Mouse (Mus musculus): ENCODE results near the gene Lama5. TPM values are rescaled to one million over a fixed set of nuclear protein-coding genes. Genes with fewer than 3 reads are reported as not detected.

Lama5 gene
- polyA plus RNA-seq, 1 experiment, result 47.4 TPM

DNA sequence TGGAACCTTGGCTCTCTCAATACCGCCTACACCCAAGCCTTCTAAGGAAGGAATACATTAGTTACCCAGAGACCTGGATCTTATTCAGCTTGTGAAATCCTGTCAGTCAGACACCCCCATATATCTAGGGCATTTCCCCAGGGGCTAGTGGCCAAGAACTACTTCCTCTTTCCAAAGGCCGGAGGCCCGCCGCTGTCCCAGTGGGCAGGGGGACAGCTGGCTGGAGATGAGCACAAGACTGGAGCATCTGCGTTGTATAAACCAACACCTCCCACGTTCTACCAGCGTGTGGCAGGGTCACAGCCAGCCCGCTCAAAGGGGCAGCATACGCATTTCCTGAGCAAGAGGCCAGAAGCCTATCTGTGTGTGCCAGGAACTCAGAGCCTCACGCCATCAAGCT is 22.9 kb downstream of the Lama5 start:
- Histone ChIP-seq H3K79me3 (ENCODE audit: low read depth) (no peaks in the 10 kb centered on the region), H3ac (ENCODE audit: control insufficient read depth, insufficient read length, low read depth) (no peak overlapping the region), H3K36me3 (ENCODE audit: control insufficient read depth, insufficient read depth) (peaks cover 61% of the 10 kb centered on the region), H3K4me3 (ENCODE audit: insufficient read depth, poor library complexity, severe bottlenecking) (no peak overlapping the region), H3K79me2 (ENCODE audit: control insufficient read depth, insufficient read depth) (peaks cover 2% of the 10 kb centered on the region), H3K27me3 (ENCODE audit: control insufficient read depth, insufficient read depth, insufficient read length) (no peaks in the 10 kb centered on the region)
- no peak for TF ChIP-seq CTCF (IDR thresholded peaks at IDR 0.05; ENCODE audit: control insufficient read depth, insufficient read depth, insufficient read length)
- no peak for TF ChIP-seq CEBPB (IDR thresholded peaks at IDR 0.05; ENCODE audit: low read depth)
- no peak for TF ChIP-seq USF1 (IDR thresholded peaks at IDR 0.05; ENCODE audit: low read depth)
- no peak for TF ChIP-seq MYOD1 (IDR thresholded peaks at IDR 0.05; ENCODE audit: control insufficient read depth, insufficient read length, low read depth)
- TF ChIP-seq FOSL1 (IDR thresholded peaks at IDR 0.05; ENCODE audit: insufficient read depth, low read length, poor library complexity, severe bottlenecking), result no peak
- TF ChIP-seq MYOG (IDR thresholded peaks at IDR 0.05; ENCODE audit: control insufficient read depth, extremely low read depth, insufficient read length), result no peak
- TF ChIP-seq MAX (IDR thresholded peaks at IDR 0.05), result no peak

GRCm38 (mm10) chr2:180202263-180202662 is 23.4 kb downstream of the Lama5 start:
- no peaks in the 10 kb centered on the region for H3K27me3 ChIP-seq (ENCODE audit: control insufficient read depth, insufficient read depth, insufficient read length)
- H3K79me2 ChIP-seq (ENCODE audit: control insufficient read depth, insufficient read depth), result no peaks in the 10 kb centered on the region
- H3K36me3 ChIP-seq (ENCODE audit: control insufficient read depth, insufficient read depth), result peaks cover 65% of the 10 kb centered on the region
- TF ChIP-seq CTCF (IDR thresholded peaks at IDR 0.05; ENCODE audit: control insufficient read depth, insufficient read depth, insufficient read length) (no peak), FOSL1 (IDR thresholded peaks at IDR 0.05; ENCODE audit: insufficient read depth, low read length, poor library complexity, severe bottlenecking) (no peak), USF1 (IDR thresholded peaks at IDR 0.05; ENCODE audit: low read depth) (no peak)
- no peak overlapping the region for H3K4me3 ChIP-seq (ENCODE audit: insufficient read depth, poor library complexity, severe bottlenecking)
- no peaks in the 10 kb centered on the region for H3K79me3 ChIP-seq (ENCODE audit: low read depth)
- H3ac ChIP-seq (ENCODE audit: control insufficient read depth, insufficient read length, low read depth), result no peak overlapping the region

DNA sequence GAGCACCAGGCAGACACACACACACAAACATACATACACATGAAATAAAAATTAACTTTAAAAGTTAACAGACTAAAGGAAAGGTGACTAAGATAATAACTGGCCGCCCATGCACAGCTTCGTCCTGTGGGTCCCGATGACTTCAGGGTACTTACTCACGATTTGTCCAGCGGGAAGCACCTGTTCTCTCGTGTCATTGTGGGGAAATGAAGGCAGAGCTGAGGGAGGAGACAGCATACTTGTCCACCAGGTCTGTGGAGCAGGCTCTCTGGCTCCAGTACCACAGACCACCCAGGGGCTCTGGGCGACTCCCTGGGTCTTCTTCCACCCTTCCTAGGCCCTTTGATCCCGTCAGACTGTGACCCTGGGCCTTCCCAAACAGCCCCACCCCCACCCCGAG is 24.4 kb downstream of the Lama5 start:
- Histone ChIP-seq H3K27me3 (ENCODE audit: control insufficient read depth, insufficient read depth, insufficient read length) (no peaks in the 10 kb centered on the region), H3K79me2 (ENCODE audit: control insufficient read depth, insufficient read depth) (no peaks in the 10 kb centered on the region), H3K36me3 (ENCODE audit: control insufficient read depth, insufficient read depth) (peaks cover 60% of the 10 kb centered on the region), H3ac (ENCODE audit: control insufficient read depth, insufficient read length, low read depth) (no peak overlapping the region), H3K79me3 (ENCODE audit: low read depth) (no peaks in the 10 kb centered on the region), H3K4me3 (ENCODE audit: insufficient read depth, poor library complexity, severe bottlenecking) (no peak overlapping the region)
- TF ChIP-seq MYOD1 (IDR thresholded peaks at IDR 0.05; ENCODE audit: control insufficient read depth, insufficient read length, low read depth), result peak; percentile 85
- TF ChIP-seq MYOG (IDR thresholded peaks at IDR 0.05; ENCODE audit: control insufficient read depth, extremely low read depth, insufficient read length), result no peak
- TF ChIP-seq MAX (IDR thresholded peaks at IDR 0.05), result no peak
- no peak for TF ChIP-seq CEBPB (IDR thresholded peaks at IDR 0.05; ENCODE audit: low read depth)

- no peaks in the 10 kb centered on the region for H3K79me2 ChIP-seq (ENCODE audit: control insufficient read depth, insufficient read depth)
- TF ChIP-seq CTCF (IDR thresholded peaks at IDR 0.05; ENCODE audit: control insufficient read depth, insufficient read depth, insufficient read length), result no peak
- TF ChIP-seq FOSL1 (IDR thresholded peaks at IDR 0.05; ENCODE audit: insufficient read depth, low read length, poor library complexity, severe bottlenecking), result no peak
- TF ChIP-seq MYOG (IDR thresholded peaks at IDR 0.05; ENCODE audit: control insufficient read depth, extremely low read depth, insufficient read length), result no peak
- no peak for TF ChIP-seq USF1 (IDR thresholded peaks at IDR 0.05; ENCODE audit: low read depth)
- no peak for TF ChIP-seq MYOD1 (IDR thresholded peaks at IDR 0.05; ENCODE audit: control insufficient read depth, insufficient read length, low read depth)
- TF ChIP-seq MAX (IDR thresholded peaks at IDR 0.05), result no peak
- TF ChIP-seq CEBPB (IDR thresholded peaks at IDR 0.05; ENCODE audit: low read depth), result no peak
Measured at GRCm38 (mm10) chr2:180200681-180201080, 25.0 kb downstream of the Lama5 start.

DNA sequence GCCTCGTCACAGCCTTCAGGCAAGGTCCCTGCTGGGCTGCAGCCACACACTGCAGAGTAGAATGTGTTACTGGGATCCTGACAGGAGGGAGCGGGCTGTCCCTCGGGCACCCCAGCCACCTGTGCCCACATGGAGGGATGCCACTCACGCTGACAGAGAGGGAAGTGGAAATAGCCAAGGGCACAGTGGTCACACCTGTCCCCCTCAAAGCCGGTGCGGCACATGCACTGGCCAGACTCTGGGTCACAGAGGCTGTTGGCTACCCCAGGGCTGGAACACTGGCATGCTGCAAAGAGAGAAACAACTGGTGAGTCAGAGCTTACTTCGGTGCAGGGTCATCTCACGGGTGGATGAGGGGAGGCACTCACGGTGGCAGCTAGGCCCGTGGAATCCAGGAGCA is 26.9 kb downstream of the Lama5 start:
- TF ChIP-seq MYOD1 (IDR thresholded peaks at IDR 0.05; ENCODE audit: control insufficient read depth, insufficient read length, low read depth), result no peak
- Histone ChIP-seq H3ac (ENCODE audit: control insufficient read depth, insufficient read length, low read depth) (no peak overlapping the region), H3K79me2 (ENCODE audit: control insufficient read depth, insufficient read depth) (no peaks in the 10 kb centered on the region), H3K79me3 (ENCODE audit: low read depth) (no peaks in the 10 kb centered on the region), H3K27me3 (ENCODE audit: control insufficient read depth, insufficient read depth, insufficient read length) (no peaks in the 10 kb centered on the region), H3K4me3 (ENCODE audit: insufficient read depth, poor library complexity, severe bottlenecking) (no peak overlapping the region), H3K36me3 (ENCODE audit: control insufficient read depth, insufficient read depth) (peaks cover 63% of the 10 kb centered on the region)

More at GRCm38 (mm10) chr2:180200681-180201080, 25.0 kb downstream of the Lama5 start:
- Histone ChIP-seq H3K79me3 (ENCODE audit: low read depth) (no peaks in the 10 kb centered on the region), H3K4me3 (ENCODE audit: insufficient read depth, poor library complexity, severe bottlenecking) (no peak overlapping the region), H3K36me3 (ENCODE audit: control insufficient read depth, insufficient read depth) (peaks cover 60% of the 10 kb centered on the region), H3K27me3 (ENCODE audit: control insufficient read depth, insufficient read depth, insufficient read length) (no peaks in the 10 kb centered on the region), H3ac (ENCODE audit: control insufficient read depth, insufficient read length, low read depth) (no peak overlapping the region)

DNA sequence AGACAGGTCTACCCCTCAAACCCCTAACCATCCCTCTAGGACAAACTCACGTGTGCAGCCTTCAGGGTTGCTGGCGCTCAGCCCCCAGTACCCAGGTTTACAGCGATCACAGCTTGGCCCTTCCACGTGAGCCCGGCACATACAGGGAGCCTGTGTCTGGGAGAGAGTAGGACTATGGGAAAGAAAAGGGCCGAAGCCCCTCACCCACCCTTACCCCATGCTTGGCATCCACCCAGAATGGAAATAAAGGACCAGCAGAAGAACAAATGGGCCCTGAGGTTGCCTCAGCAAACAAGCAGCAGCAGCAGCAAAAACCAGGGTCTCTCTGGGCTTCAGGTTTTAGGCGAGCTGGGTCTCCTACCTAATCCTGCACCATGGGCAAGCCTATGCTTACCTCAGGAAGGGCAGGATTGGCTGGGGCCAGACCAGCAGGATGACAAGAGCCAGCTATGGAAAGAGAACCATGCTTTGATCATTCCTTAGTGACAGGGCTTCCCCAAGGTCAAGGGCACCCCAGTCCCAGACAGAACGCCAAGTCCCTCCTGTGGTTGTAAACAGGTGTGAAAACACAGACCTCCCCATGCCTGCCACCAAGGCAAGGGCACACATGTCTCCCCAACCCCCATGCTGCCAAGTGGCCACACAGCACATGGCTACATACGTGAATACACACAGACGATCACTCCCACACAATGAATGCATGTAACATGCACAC is 28.2 kb downstream of the Lama5 start:
- no peaks in the 10 kb centered on the region for H3K79me3 ChIP-seq (ENCODE audit: low read depth)
- H3ac ChIP-seq (ENCODE audit: control insufficient read depth, insufficient read length, low read depth), result no peak overlapping the region
- H3K27me3 ChIP-seq (ENCODE audit: control insufficient read depth, insufficient read depth, insufficient read length), result no peaks in the 10 kb centered on the region
- H3K36me3 ChIP-seq (ENCODE audit: control insufficient read depth, insufficient read depth), result peaks cover 60% of the 10 kb centered on the region
- TF ChIP-seq MYOG (IDR thresholded peaks at IDR 0.05; ENCODE audit: control insufficient read depth, extremely low read depth, insufficient read length) (no peak), CEBPB (IDR thresholded peaks at IDR 0.05; ENCODE audit: low read depth) (no peak), MYOD1 (IDR thresholded peaks at IDR 0.05; ENCODE audit: control insufficient read depth, insufficient read length, low read depth) (no peak), MAX (IDR thresholded peaks at IDR 0.05) (no peak), USF1 (IDR thresholded peaks at IDR 0.05; ENCODE audit: low read depth) (no peak), CTCF (IDR thresholded peaks at IDR 0.05; ENCODE audit: control insufficient read depth, insufficient read depth, insufficient read length) (no peak), FOSL1 (IDR thresholded peaks at IDR 0.05; ENCODE audit: insufficient read depth, low read length, poor library complexity, severe bottlenecking) (no peak)
- no peak overlapping the region for H3K4me3 ChIP-seq (ENCODE audit: insufficient read depth, poor library complexity, severe bottlenecking)
- no peaks in the 10 kb centered on the region for H3K79me2 ChIP-seq (ENCODE audit: control insufficient read depth, insufficient read depth)

Measured in C2C12 (cell line).